Mouse (Mus musculus) embryonic fibroblast, embryonic 13.5 days (primary cell): ENCODE measurements around the gene Gm20388.

Experiments used
- CTCF ChIP-seq: IDR thresholded peaks from 2 replicates; pipeline ENCODE4 v1.5.1; 2011; ENCODE audit warnings: mild to moderate bottlenecking, control low read depth, low read length, moderate library complexity, borderline replicate concordance; ENCODE audit not compliant: insufficient read depth
- POLR2A ChIP-seq: IDR thresholded peaks from 2 replicates; pipeline ENCODE4 v1.6.1; 2011; ENCODE audit warnings: low read depth, mild to moderate bottlenecking, control low read depth, low read length, moderate library complexity

- TF ChIP-seq CTCF (no peak), POLR2A (no peak)
Observed at GRCm38 (mm10) chr8:121248823-121249222, 1338.2 kb downstream of the Gm20388 start.
